Mouse (Mus musculus) E14TG2a.4 (cell line): ENCODE results near the gene Ascl1.
A peak's percentile ranks its signal among the peaks of the same experiment; 100 is the strongest.

ENCODE experiments used
- H3K27me3 ChIP-seq: 2 replicates; pipeline ENCODE4 v1.6.1; 2014; ENCODE audit warnings: low read length, control low read depth; ENCODE audit not compliant: insufficient read depth
- H3K36me3 ChIP-seq: 2 replicates; pipeline ENCODE4 v1.6.1; 2014; ENCODE audit warnings: low read length, control low read depth; ENCODE audit not compliant: insufficient read depth
- H3K4me1 ChIP-seq: replicated peaks from 2 replicates; pipeline ENCODE4 v1.6.1; 2014; ENCODE audit warnings: low read depth, low read length, control low read depth
- H3K4me3 ChIP-seq: replicated peaks from 2 replicates; pipeline ENCODE4 v1.5.1; 2014; ENCODE audit warnings: mild to moderate bottlenecking, low read length
- H3K9me3 ChIP-seq: 2 replicates; pipeline ENCODE4 v1.6.1; 2014; ENCODE audit warnings: low read length, control low read depth
- CTCF ChIP-seq: conservative IDR thresholded peaks from 2 replicates; pipeline ENCODE4 v1.5.1; 2014; ENCODE audit warnings: low read length
- NANOG ChIP-seq: IDR thresholded peaks from 2 replicates; pipeline ENCODE4 v1.6.1; 2014; ENCODE audit warnings: borderline replicate concordance, low read length, mixed read lengths
- POU5F1 ChIP-seq: IDR thresholded peaks from 2 replicates; pipeline ENCODE4 v1.6.1; 2014; ENCODE audit warnings: low read length, borderline replicate concordance

Gene Ascl1

DNA sequence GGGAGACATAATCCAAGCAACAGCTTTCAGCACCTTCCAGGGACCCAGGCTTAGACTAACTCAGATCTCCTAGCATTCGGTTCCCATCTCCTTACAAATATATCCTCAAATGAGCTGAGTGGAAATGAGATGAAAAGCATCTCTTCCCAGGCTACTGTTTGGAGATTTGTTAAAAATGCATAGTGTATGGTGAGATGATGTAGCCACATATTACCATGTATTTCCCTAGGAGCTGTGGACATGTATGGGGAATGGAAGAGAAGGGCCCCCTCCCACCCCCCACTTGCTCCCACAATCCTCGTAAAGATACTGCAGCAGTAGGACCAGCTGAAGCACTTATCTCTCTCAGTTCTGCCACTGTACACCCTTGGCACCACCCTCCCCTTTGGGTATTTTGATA is 3.1 kb downstream of the Ascl1 start:
- Histone ChIP-seq H3K27me3 (peaks cover 92% of the 10 kb centered on the region), H3K4me1 (peaks cover 39% of the 10 kb centered on the region), H3K9me3 (no peaks in the 10 kb centered on the region), H3K4me3 (no peak overlapping the region), H3K36me3 (no peaks in the 10 kb centered on the region)
- no peak for TF ChIP-seq NANOG
- no peak for TF ChIP-seq CTCF

DNA sequence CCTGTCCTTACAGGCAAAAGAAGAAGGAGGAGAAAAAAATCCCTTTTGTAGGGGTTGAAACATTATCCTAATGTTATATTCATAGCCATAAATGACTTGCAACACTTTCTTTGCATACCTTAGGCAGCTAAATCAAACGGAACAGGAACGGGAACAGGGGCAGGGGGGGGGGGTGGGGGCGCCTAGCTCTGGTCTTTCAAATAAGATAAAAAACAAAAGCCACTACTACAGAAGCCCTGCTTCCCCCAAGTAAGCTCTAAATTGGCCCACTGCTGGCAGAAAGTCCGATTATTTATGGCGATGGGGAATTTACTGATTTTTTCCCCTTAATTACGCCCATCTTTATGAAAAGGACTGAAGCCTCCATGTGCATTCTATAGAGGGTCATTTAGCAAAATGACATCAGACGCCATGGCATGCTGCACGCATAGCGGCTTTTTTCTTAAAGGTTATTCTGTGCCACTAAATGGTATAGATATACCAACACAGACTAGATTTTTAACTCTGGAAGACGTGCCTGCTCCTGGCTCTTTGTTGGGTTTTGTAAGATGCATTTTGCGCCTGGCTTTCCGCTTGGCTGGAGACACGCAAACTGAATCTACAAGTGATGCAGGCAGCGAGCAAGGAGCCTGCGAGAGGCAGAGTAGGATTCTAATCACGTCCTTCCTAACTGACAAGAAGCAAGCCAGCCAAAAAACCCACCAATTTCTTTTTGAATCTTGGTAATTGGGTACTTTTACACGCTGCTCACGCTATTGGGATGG is 4.0 kb downstream of the Ascl1 start:
- no peaks in the 10 kb centered on the region for H3K9me3 ChIP-seq
- no peaks in the 10 kb centered on the region for H3K36me3 ChIP-seq
- no peak overlapping the region for H3K4me3 ChIP-seq
- peaks cover 40% of the 10 kb centered on the region for H3K4me1 ChIP-seq
- H3K27me3 ChIP-seq = peaks cover 86% of the 10 kb centered on the region
- no peak for TF ChIP-seq NANOG
- TF ChIP-seq CTCF = no peak

DNA sequence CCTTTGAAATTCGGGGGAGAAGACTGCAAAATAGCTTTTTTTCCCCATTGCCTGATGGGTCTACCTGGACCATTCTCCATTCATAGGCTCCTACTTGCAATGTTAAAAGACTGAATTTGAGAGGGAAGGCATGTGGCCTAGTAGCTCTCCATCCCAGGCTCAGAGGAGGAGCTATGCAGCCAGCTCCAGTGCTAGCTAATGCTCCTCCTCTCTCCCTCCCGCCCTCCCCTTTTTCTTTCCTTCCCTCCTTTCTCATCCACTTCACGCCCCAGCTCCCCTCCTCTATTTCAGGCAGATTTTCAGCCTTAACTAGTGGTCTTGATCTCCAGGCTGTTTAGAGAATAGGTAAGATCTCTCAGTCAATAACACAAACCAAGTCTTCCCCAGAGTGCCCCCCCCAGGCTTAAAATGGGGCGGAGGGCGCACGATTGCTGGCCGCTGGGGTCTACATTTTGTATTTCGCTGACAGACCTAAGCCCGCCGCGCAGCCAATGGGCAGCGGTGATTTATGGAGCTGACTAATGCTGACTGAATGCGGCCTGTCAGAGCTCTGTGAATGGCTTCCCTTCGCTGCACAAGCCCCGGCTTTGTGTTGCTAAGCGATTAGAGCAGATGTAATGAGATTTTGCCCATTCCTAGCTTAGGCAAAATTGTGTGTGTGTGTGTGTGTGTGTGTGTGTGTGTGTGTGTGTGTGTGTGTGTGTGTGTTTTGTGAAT is 4.9 kb downstream of the Ascl1 start:
- no peak overlapping the region for H3K4me3 ChIP-seq
- no peaks in the 10 kb centered on the region for H3K9me3 ChIP-seq
- no peaks in the 10 kb centered on the region for H3K36me3 ChIP-seq
- peaks cover 78% of the 10 kb centered on the region for H3K27me3 ChIP-seq
- H3K4me1 ChIP-seq = peaks cover 36% of the 10 kb centered on the region
- no peak for TF ChIP-seq CTCF
- no peak for TF ChIP-seq NANOG
- TF ChIP-seq POU5F1 = no peak

DNA sequence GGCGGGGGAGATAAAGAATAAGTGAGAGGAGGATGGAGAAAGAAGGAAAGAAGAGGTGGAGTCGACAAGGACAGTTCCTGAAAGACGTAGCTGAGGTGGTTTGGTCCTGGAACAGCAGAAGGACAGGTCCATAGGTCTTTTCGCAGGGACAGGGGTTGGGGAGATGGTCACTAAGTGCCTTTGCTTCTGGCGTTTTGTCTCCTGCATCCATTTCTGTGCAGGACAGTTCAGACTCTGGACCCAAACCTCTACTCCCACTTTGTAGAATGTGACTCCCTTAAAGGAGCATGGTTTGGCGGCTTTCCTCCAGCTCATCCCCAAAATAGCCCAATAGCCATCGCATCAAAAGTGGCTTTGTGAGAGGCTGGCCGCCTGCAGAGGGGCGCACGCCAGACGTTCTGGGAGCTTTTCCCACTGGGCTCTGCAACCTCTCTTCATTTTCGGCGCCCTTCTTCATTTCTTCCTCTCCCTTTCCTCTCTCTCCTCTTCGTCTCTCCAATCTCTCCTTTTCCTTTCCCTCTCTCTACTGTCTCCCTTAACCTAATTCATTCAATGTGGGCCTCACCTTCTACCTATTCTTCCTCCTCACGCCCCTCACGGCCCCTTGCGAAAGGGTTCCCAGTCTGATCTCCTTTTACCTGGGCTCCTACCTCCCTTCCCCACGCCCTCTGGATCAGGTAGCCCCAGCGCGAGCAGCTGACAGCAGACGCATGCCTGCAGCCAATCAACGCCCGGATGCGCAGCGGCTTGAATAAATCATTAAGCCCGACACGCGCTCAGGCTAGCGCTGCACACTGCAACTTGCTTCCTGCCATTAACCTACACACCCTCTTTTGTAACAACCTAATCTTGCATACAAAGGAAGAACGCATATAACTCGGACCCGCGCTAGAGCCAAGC is 7.5 kb downstream of the Ascl1 start:
- peak overlapping the region; percentile 39; the same call in 1 of the 2 replicates for H3K4me3 ChIP-seq
- peaks cover 29% of the 10 kb centered on the region for H3K4me1 ChIP-seq
- no peaks in the 10 kb centered on the region for H3K9me3 ChIP-seq
- TF ChIP-seq NANOG = no peak
- no peak for TF ChIP-seq CTCF
- TF ChIP-seq POU5F1 = no peak
- H3K27me3 ChIP-seq = peaks cover 70% of the 10 kb centered on the region
- no peaks in the 10 kb centered on the region for H3K36me3 ChIP-seq

GRCm38 (mm10) chr10:87484831-87485720 is 8.4 kb downstream of the Ascl1 start:
- Histone ChIP-seq H3K9me3 (no peaks in the 10 kb centered on the region), H3K4me1 (peaks cover 29% of the 10 kb centered on the region), H3K4me3 (peak overlapping the region; percentile 39; the same call in 1 of the 2 replicates), H3K36me3 (no peaks in the 10 kb centered on the region), H3K27me3 (peaks cover 61% of the 10 kb centered on the region)
- TF ChIP-seq CTCF (no peak), NANOG (no peak), POU5F1 (no peak)

DNA sequence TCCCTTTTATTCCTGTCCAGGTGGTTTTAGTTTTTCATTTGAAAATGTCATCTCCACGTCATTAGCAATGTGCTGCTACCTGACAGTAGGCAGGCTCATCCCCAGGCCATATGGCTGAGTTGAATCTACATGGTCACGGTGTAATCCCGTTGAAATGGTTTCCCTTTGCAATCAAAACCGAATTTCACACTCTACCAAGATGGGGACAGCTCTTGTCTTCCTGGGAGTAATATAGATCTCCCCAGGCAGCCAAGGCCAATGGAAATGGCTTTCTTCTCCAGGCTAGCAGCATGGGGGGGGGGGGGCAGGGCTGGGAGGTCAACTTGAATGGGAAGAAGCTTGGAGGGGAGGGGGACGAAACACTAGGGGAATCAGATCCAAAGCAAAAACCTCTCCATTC is 15.6 kb downstream of the Ascl1 start:
- Histone ChIP-seq H3K4me3 (no peak overlapping the region), H3K4me1 (no peaks in the 10 kb centered on the region), H3K9me3 (no peaks in the 10 kb centered on the region), H3K36me3 (no peaks in the 10 kb centered on the region), H3K27me3 (peaks cover 12% of the 10 kb centered on the region)
- no peak for TF ChIP-seq NANOG
- no peak for TF ChIP-seq CTCF
- TF ChIP-seq POU5F1 = no peak

- Histone ChIP-seq H3K4me3 (no peak overlapping the region), H3K27me3 (no peaks in the 10 kb centered on the region; the same call in 1 of the 2 replicates), H3K36me3 (no peaks in the 10 kb centered on the region), H3K9me3 (no peaks in the 10 kb centered on the region), H3K4me1 (no peaks in the 10 kb centered on the region)
- TF ChIP-seq NANOG (no peak), POU5F1 (no peak), CTCF (no peak)
Measured at GRCm38 (mm10) chr10:87474971-87475370, 18.5 kb downstream of the Ascl1 start.
